Mouse (Mus musculus) T-helper 1 cell (primary cell): Measurements from ENCODE around the gene Slc41a2.

Experiments used
- in situ Hi-C: fragments of 300-600 bp; cut with MboI, MseI; formaldehyde crosslinking; loops from one replicate; pipeline ENCODE4 v1.15.1; 2025; ENCODE audit warnings: high pct_unique_total_duplicates

Slc41a2 gene

DNA sequence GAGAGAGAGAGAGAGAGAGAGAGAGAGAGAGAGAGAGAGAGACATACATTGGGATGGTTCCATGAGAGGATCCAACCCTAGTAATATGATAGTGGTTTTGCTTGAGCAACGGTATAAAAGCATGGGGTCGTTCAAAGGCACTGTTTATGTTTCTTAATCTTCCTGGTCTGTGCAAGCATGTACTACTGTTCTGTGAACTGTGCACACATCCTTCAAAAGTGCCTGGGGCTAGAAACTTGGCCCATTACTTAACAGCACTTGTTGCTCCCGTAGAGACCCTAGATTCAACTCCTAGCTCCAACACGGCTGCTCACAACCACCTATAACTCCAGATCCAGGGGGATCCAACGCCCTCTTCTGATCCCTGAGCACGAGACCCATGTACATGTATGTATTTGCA is 17.3 kb downstream of the Slc41a2 start:
- in situ Hi-C loops: no loop called here

GRCm38 (mm10) chr10:83313033-83313432 is 24.6 kb downstream of the Slc41a2 start:
- in situ Hi-C loops: no loop called here

GRCm38 (mm10) chr10:83310356-83310755 is 27.3 kb downstream of the Slc41a2 start:
- in situ Hi-C loops: no loop called here

DNA sequence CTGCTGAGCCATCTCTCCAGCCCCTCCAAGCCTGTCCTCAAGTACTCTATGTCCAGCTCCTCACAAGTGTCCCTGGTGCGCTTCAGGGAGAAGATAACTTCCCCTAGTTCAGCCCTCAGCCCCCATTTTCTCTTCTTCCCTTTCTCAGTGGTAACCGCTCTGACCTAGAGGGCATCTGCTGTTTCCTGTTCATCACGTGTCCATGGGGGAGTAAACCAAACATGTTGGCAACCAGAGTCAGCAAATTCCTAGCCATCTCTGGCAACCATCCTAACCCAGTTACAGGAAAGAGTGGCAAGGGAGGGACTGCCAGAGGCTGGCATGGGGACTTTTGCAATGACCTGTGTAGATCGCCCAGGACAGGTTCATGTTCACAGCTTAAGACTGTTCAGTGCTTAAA is 36.0 kb downstream of the Slc41a2 start:
- in situ Hi-C loops: no loop called here

DNA sequence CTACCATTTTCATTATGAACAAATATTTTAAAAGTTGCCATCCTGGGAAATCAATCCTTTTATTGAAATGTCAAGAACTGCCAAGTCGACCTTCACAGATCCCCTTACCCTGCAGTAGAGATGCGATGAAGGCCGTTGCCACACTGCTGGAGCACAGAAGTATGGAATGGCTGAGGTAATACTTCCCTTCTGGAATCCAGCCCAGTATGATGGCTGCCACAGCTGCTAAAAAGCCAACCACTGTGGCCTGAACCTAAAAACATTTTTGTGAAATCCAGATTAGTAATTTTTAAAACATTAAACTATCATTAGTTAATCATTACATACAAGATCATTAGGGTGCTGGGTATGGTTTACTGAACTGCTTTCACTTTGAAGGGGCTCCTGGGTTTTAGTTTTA is 36.6 kb downstream of the Slc41a2 start:
- in situ Hi-C loops: no loop called here

- in situ Hi-C loops: no loop called here
These were observed 40.7 kb downstream of the Slc41a2 start for GRCm38 (mm10) chr10:83297017-83297416.

DNA sequence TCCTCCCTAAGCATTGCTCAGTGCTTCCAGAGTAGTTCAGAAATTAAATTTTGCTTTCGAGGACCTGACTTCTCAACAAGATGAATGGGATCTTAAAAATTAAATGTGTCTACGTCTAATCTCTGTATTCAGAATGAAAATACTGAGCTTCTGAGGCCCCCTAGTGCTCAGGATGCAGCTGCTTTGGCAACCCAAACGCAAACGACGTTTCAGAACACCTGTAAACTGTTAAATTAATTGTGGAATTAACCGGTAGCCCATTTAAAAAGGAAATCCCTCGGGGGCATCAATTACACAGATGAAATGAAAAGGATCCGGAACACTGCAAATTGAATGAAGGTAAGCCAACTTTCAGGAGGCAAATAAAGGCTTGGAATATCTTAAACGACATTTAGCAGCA is 42.9 kb downstream of the Slc41a2 start:
- in situ Hi-C loops: no loop called here

DNA sequence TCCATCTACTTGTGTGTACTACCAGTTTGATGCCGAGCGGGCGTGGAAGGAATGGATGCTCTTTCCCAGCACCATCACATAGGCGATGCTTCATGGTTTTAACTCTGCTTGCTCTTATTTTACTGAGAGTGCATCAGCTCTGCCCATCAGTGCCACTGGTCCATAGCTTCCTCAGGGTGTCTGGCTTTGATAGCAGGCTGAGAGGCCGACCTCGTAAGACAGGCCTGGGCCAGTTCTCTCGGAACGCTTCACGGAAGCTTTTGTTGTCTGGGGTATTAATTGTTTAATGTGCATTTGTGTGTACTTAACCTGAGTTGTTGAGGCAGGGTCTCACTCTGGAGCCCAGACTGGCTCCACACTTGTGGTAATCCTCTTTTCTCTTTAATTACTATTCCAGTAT is 44.3 kb downstream of the Slc41a2 start:
- in situ Hi-C loops: no loop called here

- in situ Hi-C loops: no loop called here
These were observed 46.0 kb downstream of the Slc41a2 start for GRCm38 (mm10) chr10:83291731-83292130.

- in situ Hi-C loops: no loop called here
These were observed 49.9 kb downstream of the Slc41a2 start for GRCm38 (mm10) chr10:83287828-83288227.

DNA sequence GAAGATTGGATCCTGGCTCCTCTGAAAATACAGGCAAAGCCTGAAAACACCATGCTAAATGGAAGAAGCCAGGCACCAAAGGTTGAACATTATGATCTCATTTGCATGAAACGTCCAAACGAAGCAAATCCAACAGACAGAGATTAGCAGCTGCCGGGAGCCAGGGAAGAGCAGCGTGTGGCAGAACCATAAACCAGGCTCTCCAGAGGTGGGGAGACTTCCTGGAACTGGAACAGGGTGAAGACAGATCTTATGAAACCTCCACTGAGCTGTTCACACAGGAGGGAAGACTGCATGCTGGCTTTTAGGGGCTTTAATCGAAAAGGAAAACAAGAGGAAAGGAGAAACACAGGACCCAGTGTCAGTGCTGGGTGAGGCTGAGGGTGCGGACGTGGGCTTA is 51.3 kb downstream of the Slc41a2 start:
- in situ Hi-C loops: no loop called here

DNA sequence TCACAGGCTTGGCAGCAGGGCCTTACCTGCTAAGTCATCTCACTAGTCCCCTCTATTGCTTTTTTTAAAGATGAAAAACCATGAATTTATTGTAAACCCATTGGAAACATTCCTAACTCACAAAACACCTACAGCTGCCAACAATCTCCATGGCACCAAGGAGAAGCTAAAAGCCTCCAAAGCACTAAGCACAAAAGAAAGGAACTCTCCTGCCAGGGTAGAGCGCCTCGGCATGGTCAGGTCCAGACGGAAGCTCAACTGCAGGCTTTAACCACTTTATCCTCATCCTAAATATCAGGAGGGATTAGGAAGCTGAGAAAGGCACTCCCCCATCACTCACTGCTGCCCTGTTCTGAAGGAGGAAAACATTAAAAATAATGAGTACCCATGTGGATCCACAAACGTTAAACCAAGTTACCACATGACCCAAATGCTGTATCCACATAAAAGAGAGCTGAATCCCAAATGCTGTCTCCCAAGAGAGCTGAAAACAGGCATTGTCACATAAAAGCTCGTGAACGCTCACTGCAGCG is 51.9 kb downstream of the Slc41a2 start:
- in situ Hi-C loops: no loop called here

DNA sequence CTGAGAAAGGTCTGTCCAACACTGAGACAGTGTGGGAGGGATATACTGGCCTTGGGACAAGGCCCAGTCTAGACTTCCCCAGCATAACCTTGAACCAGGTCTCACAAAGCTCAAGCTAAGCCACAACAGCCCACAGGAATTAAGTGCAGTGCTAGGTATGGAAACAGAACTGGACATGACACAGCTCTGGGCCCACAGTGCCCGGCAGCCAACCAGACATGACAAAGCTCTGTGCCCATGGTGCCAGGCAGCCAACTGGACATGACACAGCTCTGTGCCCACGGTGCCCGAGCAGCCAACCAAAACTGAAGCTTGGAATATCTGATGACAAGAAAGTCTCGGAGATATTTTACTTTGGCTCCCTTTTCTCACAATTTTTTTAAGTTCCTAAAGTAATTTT is 52.8 kb downstream of the Slc41a2 start:
- in situ Hi-C loops: no loop called here

- in situ Hi-C loops: no loop called here
These were observed 71.0 kb downstream of the Slc41a2 start for GRCm38 (mm10) chr10:83266731-83267130.

GRCm38 (mm10) chr10:83266241-83266640 is 71.4 kb downstream of the Slc41a2 start:
- in situ Hi-C loops: no loop called here

- in situ Hi-C loops: no loop called here
These were observed 73.0 kb downstream of the Slc41a2 start for GRCm38 (mm10) chr10:83264680-83265079.

GRCm38 (mm10) chr10:83264056-83264455 is 73.6 kb downstream of the Slc41a2 start:
- in situ Hi-C loops: no loop called here

DNA sequence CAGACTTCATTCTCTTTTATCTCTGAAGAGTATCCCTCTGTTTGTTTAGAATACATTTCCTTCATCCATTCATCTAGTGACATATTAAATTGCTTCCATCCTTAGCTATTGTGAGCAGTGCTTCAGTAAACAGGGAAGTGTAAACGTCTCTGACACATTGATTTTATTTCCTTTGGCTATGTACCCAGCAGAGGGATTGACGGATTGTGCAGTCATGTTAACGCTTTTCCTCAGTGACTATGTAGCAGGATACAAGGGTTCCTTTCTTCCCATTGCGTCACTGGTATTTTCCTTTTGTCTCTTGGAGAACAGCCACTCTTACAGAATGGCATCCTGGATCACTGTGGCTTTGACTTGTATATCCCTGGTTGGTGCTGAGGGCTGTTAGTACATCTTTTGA is 76.4 kb downstream of the Slc41a2 start:
- in situ Hi-C loops: no loop called here

- in situ Hi-C loops: no loop called here
These were observed 86.3 kb downstream of the Slc41a2 start for GRCm38 (mm10) chr10:83251377-83251776.

DNA sequence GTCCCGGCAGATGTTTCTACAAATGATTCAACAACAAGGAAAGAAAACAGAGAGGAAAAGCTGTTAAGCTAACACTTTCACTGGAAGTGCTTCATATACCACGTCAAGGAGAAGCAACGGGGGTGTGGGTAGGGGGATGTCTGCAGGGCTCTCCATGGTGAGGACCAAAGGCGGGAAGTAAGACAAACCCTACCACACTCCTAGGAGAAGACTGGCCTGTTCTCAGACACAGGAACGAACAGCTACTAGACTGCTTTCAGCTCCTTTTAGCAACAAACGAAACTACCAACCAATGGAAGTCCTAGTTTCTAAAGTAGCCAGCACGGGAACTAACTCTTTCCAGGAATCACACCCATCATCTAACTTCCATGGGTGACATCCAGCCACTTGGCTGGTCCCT is 89.6 kb downstream of the Slc41a2 start:
- in situ Hi-C loops: loop anchor here (25.0 kb wide), 1 partner anchor 264 kb away; no protein-coding TSS in a partner anchor

- in situ Hi-C loops: loop anchor here (25.0 kb wide), 1 partner anchor 267 kb away; no protein-coding TSS in a partner anchor
These were observed 92.0 kb downstream of the Slc41a2 start for GRCm38 (mm10) chr10:83245720-83246119.

DNA sequence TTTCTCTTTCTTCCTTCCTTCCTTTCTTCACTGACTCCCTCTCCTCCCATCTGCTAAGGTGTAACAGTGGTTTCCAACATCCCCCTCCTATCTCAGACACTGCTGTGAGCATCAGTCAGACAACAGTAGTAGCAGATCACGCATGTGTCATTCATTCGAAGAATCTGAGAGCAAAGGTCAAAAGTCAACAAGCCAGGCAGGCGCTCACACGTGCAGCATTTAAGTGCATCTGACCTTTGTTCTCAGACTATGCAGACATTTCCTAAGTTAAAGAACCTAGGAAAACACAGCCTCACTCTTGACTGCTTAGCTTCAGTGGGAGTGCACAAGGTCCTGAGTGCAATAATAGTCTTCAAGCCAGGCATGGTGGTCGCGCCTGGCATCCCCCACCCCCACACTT is 93.6 kb downstream of the Slc41a2 start:
- in situ Hi-C loops: loop anchor here (25.0 kb wide), 1 partner anchor 268 kb away; no protein-coding TSS in a partner anchor

- in situ Hi-C loops: loop anchor here (25.0 kb wide), 1 partner anchor 270 kb away; no protein-coding TSS in a partner anchor
These were observed 95.5 kb downstream of the Slc41a2 start for GRCm38 (mm10) chr10:83242106-83242686.

DNA sequence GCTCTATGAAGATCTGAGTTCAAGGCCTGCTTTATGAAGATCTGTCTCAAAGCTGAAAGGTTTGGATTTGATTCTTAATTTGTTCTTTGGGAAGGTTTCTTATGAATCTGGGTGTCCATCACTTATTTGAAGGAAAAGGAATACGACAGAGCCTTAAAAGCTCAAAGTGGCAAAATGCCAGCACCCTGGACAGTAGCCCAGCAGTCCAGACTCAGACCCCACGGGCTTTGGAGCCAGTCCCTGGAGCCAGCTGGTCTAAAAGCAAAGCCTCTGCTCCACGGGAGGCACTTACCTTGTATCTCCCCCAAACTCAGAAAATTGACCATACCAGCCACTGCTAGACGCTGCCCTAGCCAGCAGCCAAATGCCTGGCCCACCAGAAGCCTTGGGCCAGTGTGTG is 103.3 kb downstream of the Slc41a2 start:
- in situ Hi-C loops: loop anchor here (25.0 kb wide), 1 partner anchor 278 kb away; no protein-coding TSS in a partner anchor
